Mouse (Mus musculus) embryo, embryonic 11 days (tissue): Measurements from ENCODE around the gene Rmnd5a.
A peak's percentile ranks its signal among the peaks of the same experiment; 100 is the strongest.
"Not testable (repeated sequence)": the region's sequence is repeated elsewhere in the genome, so short reads cannot be mapped to it uniquely, and the experiment has no call there.

Experiments used
- DNase-seq: peaks from one replicate; pipeline ENCODE4 v3.0.0-alpha.2; 2015

Gene Rmnd5a

DNA sequence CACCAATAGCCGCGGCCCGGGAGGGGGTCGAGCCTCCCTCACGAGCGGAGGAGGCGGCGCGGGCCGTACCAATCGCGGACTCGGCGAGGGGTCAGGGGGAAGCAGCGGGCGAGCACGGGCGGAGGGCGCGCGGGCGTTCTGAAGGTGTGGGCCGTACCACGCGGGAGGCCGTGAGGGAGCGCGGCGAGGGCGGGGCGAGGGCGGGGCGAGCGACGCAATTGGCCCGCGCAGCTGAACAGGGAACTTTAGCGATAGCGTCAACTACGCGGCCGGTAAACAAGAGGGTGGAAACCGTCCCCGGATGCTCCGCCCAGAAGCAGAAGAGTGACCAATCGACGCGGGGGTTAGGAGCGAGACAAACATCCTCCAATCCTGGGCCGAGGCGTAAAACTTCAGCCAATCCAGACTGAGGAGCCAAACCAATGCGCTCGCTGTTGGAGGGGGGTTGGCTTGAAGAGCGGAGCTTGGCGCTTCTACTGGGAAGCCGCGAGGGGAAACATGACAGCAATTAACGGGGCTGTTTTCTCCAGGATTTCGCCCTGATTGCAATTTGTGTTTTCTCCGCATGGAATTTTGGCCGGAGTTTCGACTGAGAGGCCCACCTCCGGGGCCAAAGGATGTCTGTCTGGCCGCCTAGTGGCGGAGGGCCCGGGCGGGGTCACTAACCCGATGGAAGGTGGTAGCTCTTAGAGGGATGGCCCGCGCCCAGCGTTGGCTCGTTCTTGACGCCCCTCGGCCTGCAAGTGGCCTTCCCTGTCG lies at the start of gene Rmnd5a:
Gene Rmnd5a, minus strand, starts transcription at position 146 of the 759 bp plus-strand sequence.
- DNase-seq = peak; percentile 97

DNA sequence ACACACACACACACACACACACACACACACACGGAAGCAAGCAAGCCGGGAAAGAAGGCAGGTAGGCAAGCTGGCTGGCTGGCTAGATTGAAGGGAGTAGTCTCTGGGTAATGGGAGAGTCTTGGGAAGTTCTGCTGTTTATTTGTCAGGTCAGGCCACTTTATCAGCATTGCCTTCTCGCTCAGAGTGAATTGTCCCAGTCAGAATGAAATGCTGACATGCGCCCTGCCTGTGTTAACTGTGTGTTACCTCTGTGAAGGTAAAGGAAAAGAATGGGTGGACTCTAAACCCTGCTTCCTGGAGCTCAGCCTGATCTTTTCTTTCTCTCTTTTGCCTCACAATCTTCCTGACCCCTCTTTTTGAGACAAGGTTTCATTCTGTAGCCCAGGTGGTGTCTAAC lies 47.5 kb upstream of the Rmnd5a start:
- DNase-seq = no peak

GRCm38 (mm10) chr6:71486867-71487266 lies 46.4 kb upstream of the Rmnd5a start:
- no peak for DNase-seq

- DNase-seq = no peak
These were observed 45.8 kb upstream of the Rmnd5a start for GRCm38 (mm10) chr6:71486226-71486625.

DNA sequence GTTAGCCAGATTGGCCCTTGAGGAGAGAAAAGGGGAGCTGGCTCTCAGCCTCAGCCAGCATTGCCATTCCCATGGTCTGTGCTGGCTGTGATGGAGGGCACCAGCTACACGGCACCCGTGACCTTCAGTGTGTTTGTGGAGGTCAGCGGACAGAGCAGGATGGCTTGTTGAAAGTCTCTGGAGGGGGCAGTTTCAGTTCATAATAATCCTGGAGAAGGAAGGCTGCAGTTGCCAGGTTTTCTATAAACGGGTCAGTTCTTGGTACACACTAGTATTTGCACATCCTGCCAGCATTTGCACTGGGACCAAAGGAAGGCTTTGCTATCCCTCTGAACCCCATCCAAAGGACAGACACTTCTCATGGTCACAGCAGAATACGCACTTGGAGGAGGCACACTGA lies 44.8 kb upstream of the Rmnd5a start:
- DNase-seq = no peak

DNA sequence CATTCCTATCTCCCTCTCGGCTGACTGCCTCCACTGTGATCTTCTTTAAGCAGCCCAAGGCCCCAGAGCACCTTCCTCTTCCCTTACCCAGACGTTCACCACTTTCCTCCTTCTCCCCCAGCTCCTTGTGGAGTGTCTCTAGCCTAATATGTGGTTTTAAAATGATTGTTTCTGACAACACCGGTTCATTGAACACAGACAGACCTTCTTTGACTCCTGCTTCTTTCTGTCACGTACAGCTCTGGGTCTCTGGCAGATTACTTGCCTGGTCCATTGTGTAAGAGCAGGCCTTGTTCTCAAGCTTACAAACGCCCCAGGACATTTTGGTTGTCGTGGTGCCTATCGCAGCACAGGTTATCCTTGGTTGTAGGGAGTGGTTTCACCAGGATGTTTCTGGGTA lies 40.7 kb upstream of the Rmnd5a start:
- DNase-seq = no peak

DNA sequence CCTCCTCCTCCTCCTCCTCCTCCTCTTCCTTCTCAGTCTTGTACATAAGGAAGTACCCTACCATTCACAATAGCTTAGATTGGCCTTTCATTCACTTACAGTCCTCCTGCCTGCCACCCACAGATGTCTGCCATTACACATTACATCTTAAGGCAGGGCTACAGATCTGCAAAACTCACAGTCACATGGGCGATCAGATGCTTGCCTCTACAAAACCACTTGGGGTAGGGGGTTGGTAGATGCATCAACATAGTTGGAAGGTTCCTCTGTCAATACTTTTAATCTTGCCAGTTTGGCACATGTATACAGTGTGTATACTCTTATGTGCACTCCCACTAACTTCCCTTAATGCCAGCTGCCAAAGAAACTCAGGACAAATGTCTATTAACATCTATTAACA lies 39.7 kb upstream of the Rmnd5a start:
- no peak for DNase-seq

DNA sequence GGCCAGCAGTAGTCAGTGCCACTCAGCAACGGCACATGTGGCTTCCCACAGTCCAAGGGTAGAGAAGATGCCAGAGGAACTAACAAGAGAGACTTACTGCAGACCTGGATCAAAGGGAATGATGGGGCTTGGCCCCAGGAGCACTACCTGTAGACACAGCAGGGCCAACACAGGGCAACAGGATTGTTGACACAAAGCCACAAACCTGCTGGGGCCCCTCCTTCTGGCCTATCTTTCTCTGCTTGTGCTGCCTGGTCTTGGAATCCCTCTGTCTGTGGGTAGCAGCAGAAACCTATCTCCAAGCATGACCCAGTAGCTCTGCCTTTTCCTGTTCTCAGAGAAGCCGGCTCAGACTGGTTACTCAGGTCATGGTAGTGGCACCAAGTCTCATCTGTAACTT lies 39.2 kb upstream of the Rmnd5a start:
- not testable (repeated sequence) for DNase-seq

GRCm38 (mm10) chr6:71478816-71479568 lies 38.6 kb upstream of the Rmnd5a start:
- DNase-seq = not testable (repeated sequence)

DNA sequence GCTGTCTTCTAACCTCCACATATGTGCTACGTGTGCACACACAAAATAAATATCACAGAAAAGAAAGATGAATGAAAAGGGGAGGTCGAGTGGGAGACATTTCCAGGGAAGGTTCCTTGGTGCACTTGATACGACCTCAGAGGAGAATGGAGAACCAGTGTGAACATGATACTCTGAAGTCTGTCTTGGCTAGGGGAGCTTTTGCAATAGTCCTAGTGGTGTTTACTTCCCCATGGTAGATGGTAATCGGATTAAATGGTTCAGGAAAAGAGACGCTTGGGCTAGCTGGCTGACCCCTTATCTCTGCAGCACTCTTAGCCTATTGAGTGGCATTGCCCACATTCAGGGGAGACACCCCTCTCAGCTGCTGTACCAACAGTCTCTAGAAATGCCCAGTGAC lies 36.3 kb upstream of the Rmnd5a start:
- DNase-seq = no peak

GRCm38 (mm10) chr6:71475604-71476003 lies 35.2 kb upstream of the Rmnd5a start:
- no peak for DNase-seq

DNA sequence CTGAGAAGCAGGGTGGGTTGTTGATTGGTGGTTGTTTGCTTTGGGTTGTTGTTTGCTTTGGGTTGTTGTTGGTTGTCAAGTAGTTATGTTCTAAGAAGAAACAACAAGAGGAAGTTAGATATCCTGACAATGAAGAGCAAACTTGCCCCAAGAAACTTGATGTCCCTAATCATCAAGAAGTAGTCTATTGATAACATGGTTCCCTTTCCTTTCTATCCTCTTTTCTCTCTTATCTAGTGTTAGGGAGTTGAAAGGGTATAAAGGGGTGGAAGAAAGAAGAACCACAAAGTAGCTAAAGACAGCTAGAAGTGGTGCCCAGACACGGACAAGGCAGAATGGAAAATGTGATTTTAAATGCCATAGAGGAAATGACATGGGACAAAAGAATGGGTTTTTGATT lies 32.3 kb upstream of the Rmnd5a start:
- no peak for DNase-seq

- no peak for DNase-seq
These were observed 31.5 kb upstream of the Rmnd5a start for GRCm38 (mm10) chr6:71471830-71472520.

DNA sequence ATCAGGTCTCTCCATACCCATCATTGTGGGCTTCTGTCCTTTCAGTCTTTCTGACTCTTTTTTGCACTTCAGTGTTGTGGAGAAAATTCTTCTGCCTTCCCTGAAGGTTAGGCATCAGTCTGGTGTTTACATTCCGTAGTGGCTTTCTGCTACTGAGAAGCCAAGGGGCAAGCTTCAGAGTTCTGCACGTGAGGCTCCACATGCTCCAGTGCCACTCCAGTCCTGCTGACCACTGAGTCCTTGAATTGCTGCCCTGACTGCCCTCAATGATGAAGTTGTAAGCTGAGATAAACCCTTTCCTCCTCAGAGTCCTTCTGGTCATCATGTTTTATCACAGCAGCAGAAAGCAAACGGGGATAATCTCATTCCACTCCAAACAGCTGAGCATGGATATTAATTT lies 28.9 kb upstream of the Rmnd5a start:
- no peak for DNase-seq

- no peak for DNase-seq
These were observed 27.3 kb upstream of the Rmnd5a start for GRCm38 (mm10) chr6:71467766-71468165.

GRCm38 (mm10) chr6:71465146-71465545 lies 24.7 kb upstream of the Rmnd5a start:
- DNase-seq = no peak

- DNase-seq = no peak
These were observed 17.6 kb upstream of the Rmnd5a start for GRCm38 (mm10) chr6:71457956-71458608.

DNA sequence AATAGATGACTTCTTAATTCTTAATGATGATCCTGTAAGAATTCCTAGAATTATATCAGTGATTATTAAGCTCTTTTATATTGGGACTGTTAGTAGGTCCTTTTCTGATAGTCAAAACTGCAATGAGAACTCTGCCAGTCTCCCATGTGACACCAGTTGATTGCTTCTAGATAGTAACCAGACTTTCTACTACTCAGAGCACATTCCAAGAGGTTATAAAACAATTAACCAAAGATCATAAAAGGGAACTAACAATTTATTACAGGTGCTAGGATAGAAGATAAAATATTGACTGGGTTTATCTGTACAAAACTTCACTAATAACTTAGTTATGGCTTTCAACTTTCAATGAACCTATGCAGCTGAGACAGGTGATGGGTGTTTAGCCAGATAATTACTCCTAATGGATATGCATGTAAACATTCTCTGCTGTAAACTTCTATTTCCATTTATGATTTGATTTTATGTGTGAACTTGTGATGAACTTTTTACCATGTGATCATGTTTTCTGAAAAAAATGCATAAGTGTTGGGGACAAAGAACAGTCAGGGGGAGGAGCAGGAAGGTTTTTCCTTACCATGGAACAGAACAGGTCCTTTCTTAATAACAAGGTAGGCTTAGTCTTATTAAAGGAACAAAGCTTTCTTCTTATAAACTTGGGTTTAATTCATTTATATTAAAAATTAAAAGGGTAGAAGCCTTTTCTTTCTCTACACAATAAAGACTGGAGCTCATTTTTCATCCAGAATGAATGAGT lies 13.7 kb upstream of the Rmnd5a start:
- DNase-seq = not testable (repeated sequence)

DNA sequence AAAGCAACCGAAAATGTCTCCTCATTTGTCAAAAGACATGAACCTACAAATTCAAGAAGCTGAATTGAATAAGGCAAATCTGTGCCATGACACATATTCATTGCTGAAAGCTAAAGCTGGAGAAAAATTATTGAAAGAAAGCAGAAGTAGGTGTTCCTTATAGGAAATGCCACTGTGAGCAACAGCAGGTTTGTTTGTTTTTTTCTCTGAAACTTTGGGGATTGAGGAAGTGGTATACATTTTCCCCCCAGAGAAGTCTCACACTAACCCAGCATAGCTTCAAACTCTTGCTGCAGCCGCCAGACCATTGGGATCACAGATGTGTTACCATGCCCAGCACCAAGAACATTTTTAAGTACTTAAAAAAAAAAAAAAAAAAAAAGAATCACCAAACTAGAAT lies 12.4 kb upstream of the Rmnd5a start:
- DNase-seq = no peak

GRCm38 (mm10) chr6:71445560-71445959 lies 5.1 kb upstream of the Rmnd5a start:
- DNase-seq = no peak

GRCm38 (mm10) chr6:71444756-71445155 lies 4.3 kb upstream of the Rmnd5a start:
- no peak for DNase-seq

GRCm38 (mm10) chr6:71442130-71442529 lies 1.7 kb upstream of the Rmnd5a start:
- no peak for DNase-seq

- DNase-seq = no peak
These were observed 779 bp upstream of the Rmnd5a start for GRCm38 (mm10) chr6:71441251-71441580.
